Mouse (Mus musculus): Measurements from ENCODE around the gene Gon7. TPM values are rescaled to one million over a fixed set of nuclear protein-coding genes. Genes with fewer than 3 reads are reported as not detected.

Gon7 gene
- polyA plus RNA-seq, 1 experiment from 2014 or later = 38.3 TPM

DNA sequence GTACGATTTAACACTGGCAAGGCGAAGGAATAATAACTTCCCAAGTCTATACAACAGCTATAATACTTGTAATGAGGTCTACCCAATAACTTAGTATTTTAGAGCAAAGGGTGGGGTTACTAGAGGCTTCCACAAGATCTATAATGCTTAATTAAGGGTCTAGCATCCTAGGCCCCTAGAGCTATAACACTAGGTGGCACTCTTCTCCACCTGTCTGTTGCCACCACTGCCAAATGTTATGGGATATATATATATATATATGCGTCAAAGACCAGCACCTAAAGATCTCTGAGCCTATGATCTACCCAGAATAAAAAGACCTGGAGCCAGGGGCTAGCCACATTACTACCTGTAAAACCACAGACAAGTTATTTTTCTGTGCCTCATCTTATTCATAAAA lies 17.3 kb downstream of the Gon7 start:
- H3K9me3 ChIP-seq (replicated peaks; ENCODE audit: control insufficient read depth, low read length) = no peaks in the 10 kb centered on the region
- H3K4me1 ChIP-seq (ENCODE audit: control insufficient read depth, insufficient read depth, low read length) = peaks cover 3% of the 10 kb centered on the region; the same call in 1 of the 2 replicates
- no peak overlapping the region for H3K4me2 ChIP-seq (ENCODE audit: low read depth, low read length)
- peak; percentile 37 for DNase-seq (ENCODE audit: low spot score)
- 68% methylated on average over 3 of the region's 3 CpGs for WGBS
- no peak overlapping the region for H3K27ac ChIP-seq (replicated peaks; ENCODE audit: low read depth, low read length)
- no peak overlapping the region for H3K4me3 ChIP-seq (ENCODE audit: low read depth, low read length)
- no peaks in the 10 kb centered on the region for H3K36me3 ChIP-seq (replicated peaks; ENCODE audit: control insufficient read depth, insufficient read depth, low read depth, low read length)
- no peak overlapping the region for H3K9ac ChIP-seq (replicated peaks; ENCODE audit: low read length)
- H3K27me3 ChIP-seq (ENCODE audit: control insufficient read depth, insufficient read depth, low read length) = no peaks in the 10 kb centered on the region
- ATAC-seq (replicated peaks; ENCODE audit: insufficient number of reproducible peaks, low FRiP score, low TSS enrichment, low read depth) = no peak

- Histone ChIP-seq H3K4me1 (ENCODE audit: control insufficient read depth, insufficient read depth, low read length) (peaks cover 3% of the 10 kb centered on the region; the same call in 1 of the 2 replicates), H3K9me3 (replicated peaks; ENCODE audit: control insufficient read depth, low read length) (no peaks in the 10 kb centered on the region), H3K9ac (replicated peaks; ENCODE audit: low read length) (no peak overlapping the region), H3K27me3 (ENCODE audit: control insufficient read depth, insufficient read depth, low read length) (no peaks in the 10 kb centered on the region), H3K4me3 (ENCODE audit: low read depth, low read length) (no peak overlapping the region), H3K4me2 (ENCODE audit: low read depth, low read length) (no peak overlapping the region), H3K36me3 (replicated peaks; ENCODE audit: control insufficient read depth, insufficient read depth, low read depth, low read length) (no peaks in the 10 kb centered on the region), H3K27ac (replicated peaks; ENCODE audit: low read depth, low read length) (no peak overlapping the region)
- ATAC-seq (replicated peaks; ENCODE audit: insufficient number of reproducible peaks, low FRiP score, low TSS enrichment, low read depth) = no peak
- WGBS = 83% methylated on average over 5 of the region's 5 CpGs
- no peak for DNase-seq (ENCODE audit: low spot score)
Observed at GRCm38 (mm10) chr12:102739096-102739495, 18.5 kb downstream of the Gon7 start.

- ATAC-seq (replicated peaks; ENCODE audit: insufficient number of reproducible peaks, low FRiP score, low TSS enrichment, low read depth) (no peak), DNase-seq (ENCODE audit: low spot score) (peak; percentile 77)
- Histone ChIP-seq H3K9me3 (replicated peaks; ENCODE audit: control insufficient read depth, low read length) (no peaks in the 10 kb centered on the region), H3K27ac (replicated peaks; ENCODE audit: low read depth, low read length) (no peak overlapping the region), H3K4me2 (ENCODE audit: low read depth, low read length) (no peak overlapping the region), H3K36me3 (replicated peaks; ENCODE audit: control insufficient read depth, insufficient read depth, low read depth, low read length) (no peaks in the 10 kb centered on the region), H3K4me3 (ENCODE audit: low read depth, low read length) (no peak overlapping the region), H3K9ac (replicated peaks; ENCODE audit: low read length) (no peak overlapping the region), H3K4me1 (ENCODE audit: control insufficient read depth, insufficient read depth, low read length) (peaks cover 7% of the 10 kb centered on the region; the same call in 1 of the 2 replicates), H3K27me3 (ENCODE audit: control insufficient read depth, insufficient read depth, low read length) (no peaks in the 10 kb centered on the region)
- WGBS = 12% methylated on average over 5 of the region's 5 CpGs
Observed at GRCm38 (mm10) chr12:102733381-102733780, 24.2 kb downstream of the Gon7 start.

DNA sequence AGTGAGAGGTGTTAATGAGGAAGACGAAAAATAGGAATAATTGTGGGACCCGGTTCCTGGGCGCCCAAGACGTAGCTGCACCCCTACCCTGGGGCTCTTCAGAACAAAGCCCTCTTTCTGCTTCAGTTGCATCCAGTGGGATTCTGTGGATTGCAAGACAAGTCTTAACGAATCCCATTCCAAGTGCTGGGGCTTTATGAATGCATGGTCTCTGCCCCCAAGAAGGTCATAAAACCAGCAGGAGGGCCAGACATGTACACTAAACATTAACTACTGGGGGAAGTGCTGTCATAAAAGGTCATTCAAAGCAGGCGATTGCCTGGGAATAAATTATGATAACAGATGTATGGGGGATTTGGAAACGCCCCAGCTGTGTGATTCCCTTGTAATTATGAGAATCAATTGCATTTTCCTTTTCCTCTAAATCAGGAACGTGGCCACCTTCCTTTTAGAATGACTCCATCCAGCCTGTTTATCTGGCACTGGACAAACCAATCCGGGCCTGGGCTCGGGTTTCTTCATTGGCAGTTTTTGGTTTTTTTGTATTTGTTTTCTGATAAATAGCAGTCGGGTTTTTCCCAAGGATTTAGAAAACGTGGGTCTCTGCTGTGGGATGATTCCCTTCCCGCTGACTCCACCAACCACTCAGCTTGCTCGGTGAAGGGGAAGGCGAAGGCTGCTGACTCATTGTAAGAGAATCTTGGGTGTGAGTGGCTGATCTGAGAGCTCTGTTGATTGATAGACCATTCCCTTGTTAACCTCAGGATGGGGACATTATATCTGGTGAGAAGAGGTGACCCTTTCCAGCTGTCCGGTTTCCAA lies 26.6 kb downstream of the Gon7 start:
- Histone ChIP-seq H3K9ac (replicated peaks; ENCODE audit: low read length) (peak overlapping the region; percentile 40), H3K4me2 (ENCODE audit: low read depth, low read length) (peak overlapping the region; percentile 24; the same call in 1 of the 2 replicates), H3K27me3 (ENCODE audit: control insufficient read depth, insufficient read depth, low read length) (no peaks in the 10 kb centered on the region), H3K9me3 (replicated peaks; ENCODE audit: control insufficient read depth, low read length) (no peaks in the 10 kb centered on the region), H3K36me3 (replicated peaks; ENCODE audit: control insufficient read depth, insufficient read depth, low read depth, low read length) (no peaks in the 10 kb centered on the region), H3K4me1 (ENCODE audit: control insufficient read depth, insufficient read depth, low read length) (peaks cover 7% of the 10 kb centered on the region; the same call in 1 of the 2 replicates), H3K4me3 (ENCODE audit: low read depth, low read length) (no peak overlapping the region), H3K27ac (replicated peaks; ENCODE audit: low read depth, low read length) (peak overlapping the region; percentile 69)
- peak; percentile 31 for DNase-seq (ENCODE audit: low spot score)
- WGBS = 40% methylated on average over 16 of the region's 16 CpGs
- no peak for ATAC-seq (replicated peaks; ENCODE audit: insufficient number of reproducible peaks, low FRiP score, low TSS enrichment, low read depth)

GRCm38 (mm10) chr12:102729855-102730797 lies 27.5 kb downstream of the Gon7 start:
- H3K4me3 ChIP-seq (ENCODE audit: low read depth, low read length) = no peak overlapping the region
- DNase-seq (ENCODE audit: low spot score) (peak; percentile 96), ATAC-seq (replicated peaks; ENCODE audit: insufficient number of reproducible peaks, low FRiP score, low TSS enrichment, low read depth) (peak; percentile 98)
- peak overlapping the region; percentile 41 for H3K9ac ChIP-seq (replicated peaks; ENCODE audit: low read length)
- H3K27me3 ChIP-seq (ENCODE audit: control insufficient read depth, insufficient read depth, low read length) = no peaks in the 10 kb centered on the region
- WGBS = 32% methylated on average over 26 of the region's 26 CpGs
- no peaks in the 10 kb centered on the region for H3K9me3 ChIP-seq (replicated peaks; ENCODE audit: control insufficient read depth, low read length)
- no peaks in the 10 kb centered on the region for H3K36me3 ChIP-seq (replicated peaks; ENCODE audit: control insufficient read depth, insufficient read depth, low read depth, low read length)
- H3K4me2 ChIP-seq (ENCODE audit: low read depth, low read length) = peak overlapping the region; percentile 37
- H3K27ac ChIP-seq (replicated peaks; ENCODE audit: low read depth, low read length) = peak overlapping the region; percentile 80
- H3K4me1 ChIP-seq (ENCODE audit: control insufficient read depth, insufficient read depth, low read length) = peaks cover 7% of the 10 kb centered on the region; the same call in 1 of the 2 replicates

DNA sequence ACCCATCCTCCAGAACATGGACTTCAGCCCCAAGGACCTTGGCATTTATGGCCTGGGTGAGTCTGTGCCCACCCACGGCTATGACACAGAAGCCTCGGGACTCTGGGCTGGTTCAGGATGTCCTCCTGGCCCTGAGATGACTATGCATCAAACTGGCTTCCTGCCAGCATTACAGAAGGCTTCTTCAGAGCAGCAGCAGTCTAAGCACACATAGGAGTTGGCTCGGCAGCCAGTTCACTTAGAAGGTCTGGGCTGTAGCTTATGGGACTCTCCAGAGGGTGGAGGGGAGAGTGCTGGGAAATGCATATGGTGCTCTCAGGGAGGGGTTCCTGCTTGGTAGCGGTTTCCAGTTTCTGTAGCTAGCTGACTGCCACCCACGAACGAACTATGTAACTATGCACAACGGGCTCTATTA lies 31.8 kb downstream of the Gon7 start:
- 71% methylated on average over 7 of the region's 7 CpGs for WGBS
- no peak for DNase-seq (ENCODE audit: low spot score)
- no peak overlapping the region for H3K27ac ChIP-seq (replicated peaks; ENCODE audit: low read depth, low read length)

GRCm38 (mm10) chr12:102725146-102725545 lies 32.5 kb downstream of the Gon7 start:
- Histone ChIP-seq H3K4me1 (ENCODE audit: control insufficient read depth, insufficient read depth, low read length) (peaks cover 3% of the 10 kb centered on the region; the same call in 1 of the 2 replicates), H3K27ac (replicated peaks; ENCODE audit: low read depth, low read length) (no peak overlapping the region), H3K4me3 (ENCODE audit: low read depth, low read length) (no peak overlapping the region), H3K4me2 (ENCODE audit: low read depth, low read length) (no peak overlapping the region), H3K9ac (replicated peaks; ENCODE audit: low read length) (no peak overlapping the region), H3K36me3 (replicated peaks; ENCODE audit: control insufficient read depth, insufficient read depth, low read depth, low read length) (no peaks in the 10 kb centered on the region), H3K9me3 (replicated peaks; ENCODE audit: control insufficient read depth, low read length) (no peaks in the 10 kb centered on the region), H3K27me3 (ENCODE audit: control insufficient read depth, insufficient read depth, low read length) (no peaks in the 10 kb centered on the region)
- WGBS = 92% methylated on average over 6 of the region's 6 CpGs
- no peak for DNase-seq (ENCODE audit: low spot score)
- no peak for ATAC-seq (replicated peaks; ENCODE audit: insufficient number of reproducible peaks, low FRiP score, low TSS enrichment, low read depth)

More for the DNA sequence above, 31.8 kb downstream of the Gon7 start:
- Histone ChIP-seq H3K27me3 (ENCODE audit: control insufficient read depth, insufficient read depth, low read length) (no peaks in the 10 kb centered on the region), H3K36me3 (replicated peaks; ENCODE audit: control insufficient read depth, insufficient read depth, low read depth, low read length) (no peaks in the 10 kb centered on the region), H3K9ac (replicated peaks; ENCODE audit: low read length) (no peak overlapping the region), H3K9me3 (replicated peaks; ENCODE audit: control insufficient read depth, low read length) (no peaks in the 10 kb centered on the region), H3K4me3 (ENCODE audit: low read depth, low read length) (no peak overlapping the region), H3K4me2 (ENCODE audit: low read depth, low read length) (no peak overlapping the region), H3K4me1 (ENCODE audit: control insufficient read depth, insufficient read depth, low read length) (peaks cover 5% of the 10 kb centered on the region; the same call in 1 of the 2 replicates)
- ATAC-seq (replicated peaks; ENCODE audit: insufficient number of reproducible peaks, low FRiP score, low TSS enrichment, low read depth) = no peak

All from embryonic facial prominence, embryonic 11.5 days (tissue).